Mouse (Mus musculus): Measurements from ENCODE around the gene Gm13283. TPM values are rescaled to one million over a fixed set of nuclear protein-coding genes. Genes with fewer than 3 reads are reported as not detected.
"Not testable (repeated sequence)": the region's sequence is repeated elsewhere in the genome, so short reads cannot be mapped to it uniquely, and the experiment has no call there.

Gm13283 gene
- polyA plus RNA-seq, 1 experiment from 2014 or later = 0.30 TPM

DNA sequence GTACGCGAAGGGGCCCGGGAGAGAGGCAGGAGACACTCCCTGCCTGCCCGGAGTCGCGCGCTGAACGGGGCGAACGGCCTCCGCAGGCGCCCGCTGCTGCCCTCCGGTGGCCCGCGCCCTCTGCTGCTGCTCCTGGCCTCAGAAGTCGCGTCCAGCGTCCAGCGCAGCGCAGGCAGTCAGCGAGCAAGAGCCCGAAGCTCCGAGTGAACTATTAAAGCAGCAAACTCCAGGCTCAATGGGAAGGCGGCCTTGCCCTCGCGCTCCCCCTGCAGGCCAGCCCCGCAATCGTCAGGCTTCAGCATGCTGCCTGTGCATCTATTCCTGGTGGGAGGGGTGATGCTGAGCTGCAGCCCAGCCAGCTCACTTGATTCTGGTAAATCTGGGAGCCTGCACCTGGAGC, 43.0 kb downstream of the Gm13283 start, which contains the start of gene Gm13287:
Gm13287 (plus strand) TSS at position 301 of the 400 bp plus-strand sequence.
- H3K9ac ChIP-seq (ENCODE audit: low read depth, low read length); H3K36me3 ChIP-seq (ENCODE audit: control insufficient read depth, insufficient read depth, low read length); H3K4me2 ChIP-seq (replicated peaks; ENCODE audit: low read depth, low read length); H3K4me3 ChIP-seq (ENCODE audit: low read length); H3K9me3 ChIP-seq (ENCODE audit: control insufficient read depth, low read length); H3K4me1 ChIP-seq (ENCODE audit: control insufficient read depth, insufficient read depth, low read length); H3K27me3 ChIP-seq (ENCODE audit: control insufficient read depth, insufficient read depth, low read length); ATAC-seq (ENCODE audit: low FRiP score, low TSS enrichment); H3K27ac ChIP-seq (ENCODE audit: low read depth, low read length): not testable (repeated sequence)
- WGBS = no CpG with 5 or more reads among the region's 29 CpGs

DNA sequence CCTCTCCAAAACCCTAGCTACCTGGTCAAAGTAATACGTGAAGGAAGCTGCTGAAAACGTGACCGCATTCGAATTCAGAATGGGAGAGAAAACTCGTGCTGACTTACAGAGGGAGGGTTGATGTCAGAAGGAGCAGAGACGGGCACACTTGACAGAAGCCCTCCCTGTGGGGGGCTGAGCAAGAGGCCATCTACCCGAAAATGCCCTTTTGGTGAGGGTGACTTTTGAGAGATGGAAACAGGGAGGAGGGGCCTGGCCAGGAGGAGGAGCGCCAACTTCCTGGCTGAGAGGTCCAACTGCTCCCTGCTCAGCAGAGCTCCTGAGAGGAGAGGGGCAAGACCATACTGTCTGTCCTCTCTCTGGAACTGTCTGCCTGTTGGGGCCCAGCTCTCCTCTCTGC, 45.3 kb downstream of the Gm13283 start, which contains the start of gene Gm13288:
Gm13288 (plus strand) TSS at position 301 of the 400 bp plus-strand sequence.
- not testable (repeated sequence) for H3K36me3 ChIP-seq (ENCODE audit: control insufficient read depth, insufficient read depth, low read length); H3K9ac ChIP-seq (ENCODE audit: low read depth, low read length); ATAC-seq (ENCODE audit: low FRiP score, low TSS enrichment); H3K9me3 ChIP-seq (ENCODE audit: control insufficient read depth, low read length); H3K27ac ChIP-seq (ENCODE audit: low read depth, low read length); H3K4me2 ChIP-seq (replicated peaks; ENCODE audit: low read depth, low read length); H3K27me3 ChIP-seq (ENCODE audit: control insufficient read depth, insufficient read depth, low read length); H3K4me1 ChIP-seq (ENCODE audit: control insufficient read depth, insufficient read depth, low read length); H3K4me3 ChIP-seq (ENCODE audit: low read length)
- no CpG with 5 or more reads among the region's 8 CpGs for WGBS

DNA sequence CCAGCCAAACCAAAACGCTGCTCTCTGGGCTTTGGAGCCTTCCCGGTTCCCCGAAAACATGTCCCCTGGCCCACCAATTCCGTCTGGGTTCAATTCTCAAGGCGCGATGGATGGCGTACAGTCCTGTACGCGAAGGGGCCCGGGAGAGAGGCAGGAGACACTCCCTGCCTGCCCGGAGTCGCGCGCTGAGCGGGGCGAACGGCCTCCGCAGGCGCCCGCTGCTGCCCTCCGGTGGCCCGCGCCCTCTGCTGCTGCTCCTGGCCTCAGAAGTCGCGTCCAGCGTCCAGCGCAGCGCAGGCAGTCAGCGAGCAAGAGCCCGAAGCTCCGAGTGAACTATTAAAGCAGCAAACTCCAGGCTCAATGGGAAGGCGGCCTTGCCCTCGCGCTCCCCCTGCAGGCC, 45.8 kb downstream of the Gm13283 start:
- H3K9ac ChIP-seq (ENCODE audit: low read depth, low read length); H3K4me3 ChIP-seq (ENCODE audit: low read length); H3K4me1 ChIP-seq (ENCODE audit: control insufficient read depth, insufficient read depth, low read length); H3K4me2 ChIP-seq (replicated peaks; ENCODE audit: low read depth, low read length); H3K9me3 ChIP-seq (ENCODE audit: control insufficient read depth, low read length); H3K27me3 ChIP-seq (ENCODE audit: control insufficient read depth, insufficient read depth, low read length); H3K27ac ChIP-seq (ENCODE audit: low read depth, low read length); H3K36me3 ChIP-seq (ENCODE audit: control insufficient read depth, insufficient read depth, low read length); ATAC-seq (ENCODE audit: low FRiP score, low TSS enrichment): not testable (repeated sequence)
- 0% methylated on average over 13 of the region's 34 CpGs for WGBS

Other genes starting within 250 kb of the Gm13283 start
- not detected in 2 replicates for gene Ifnb1, start 237.3 kb upstream of the Gm13283 start, polyA plus RNA-seq (2014; fragmentation: Nextera tagmentation; extraction: Ambion mirVana)
- gene Ifna15, start 201.9 kb upstream of the Gm13283 start, polyA plus RNA-seq (2014; fragmentation: Nextera tagmentation; extraction: Ambion mirVana) = not detected in 2 replicates
- not detected in 2 replicates for gene Ifna14, start 188.3 kb upstream of the Gm13283 start, polyA plus RNA-seq (2014; fragmentation: Nextera tagmentation; extraction: Ambion mirVana)
- not detected in 2 replicates for gene Ifna9, start 167.7 kb upstream of the Gm13283 start, polyA plus RNA-seq (2014; fragmentation: Nextera tagmentation; extraction: Ambion mirVana)
- not detected in 2 replicates for gene Ifna12, start 156.7 kb upstream of the Gm13283 start, polyA plus RNA-seq (2014; fragmentation: Nextera tagmentation; extraction: Ambion mirVana)
- not detected in 2 replicates for gene C87499, start 125.7 kb upstream of the Gm13283 start, polyA plus RNA-seq (2014; fragmentation: Nextera tagmentation; extraction: Ambion mirVana)
- not detected in 2 replicates for gene Ifna13, start 115.7 kb upstream of the Gm13283 start, polyA plus RNA-seq (2014; fragmentation: Nextera tagmentation; extraction: Ambion mirVana)
- not detected in 2 replicates for gene Ifna16, start 83.2 kb upstream of the Gm13283 start, polyA plus RNA-seq (2014; fragmentation: Nextera tagmentation; extraction: Ambion mirVana)
- not detected in 2 replicates for gene Ifna2, start 76.2 kb upstream of the Gm13283 start, polyA plus RNA-seq (2014; fragmentation: Nextera tagmentation; extraction: Ambion mirVana)
- gene Ifnab, start 68.8 kb upstream of the Gm13283 start, polyA plus RNA-seq (2014; fragmentation: Nextera tagmentation; extraction: Ambion mirVana) = not detected in 2 replicates
- 0.31 and 0.81 TPM in 2 replicates for gene Gm26566, start 38.3 kb upstream of the Gm13283 start, polyA plus RNA-seq (2014; fragmentation: Nextera tagmentation; extraction: Ambion mirVana)
- gene Klhl9, start 37.7 kb upstream of the Gm13283 start, polyA plus RNA-seq (2014; fragmentation: Nextera tagmentation; extraction: Ambion mirVana) = 86.2 and 120 TPM in 2 replicates
- not detected in 2 replicates for gene Gm13271, start 5.3 kb upstream of the Gm13283 start, polyA plus RNA-seq (2014; fragmentation: Nextera tagmentation; extraction: Ambion mirVana)
- gene Gm13290, start 13.7 kb downstream of the Gm13283 start, polyA plus RNA-seq (2014; fragmentation: Nextera tagmentation; extraction: Ambion mirVana) = 0.51 and 0.92 TPM in 2 replicates
- not detected in 2 replicates for gene Gm13289, start 16.8 kb downstream of the Gm13283 start, polyA plus RNA-seq (2014; fragmentation: Nextera tagmentation; extraction: Ambion mirVana)
- gene Gm13272, start 19.7 kb downstream of the Gm13283 start, polyA plus RNA-seq (2014; fragmentation: Nextera tagmentation; extraction: Ambion mirVana) = not detected in 2 replicates
- gene Ifnz, start 22.0 kb downstream of the Gm13283 start, polyA plus RNA-seq (2014; fragmentation: Nextera tagmentation; extraction: Ambion mirVana) = 0.19 TPM in 1 of 2 replicates, not detected in the other
- gene Gm13276, start 25.6 kb downstream of the Gm13283 start, polyA plus RNA-seq (2014; fragmentation: Nextera tagmentation; extraction: Ambion mirVana) = not detected in 2 replicates
- not detected in 2 replicates for gene Gm13277, start 28.5 kb downstream of the Gm13283 start, polyA plus RNA-seq (2014; fragmentation: Nextera tagmentation; extraction: Ambion mirVana)
- gene Gm13278, start 31.4 kb downstream of the Gm13283 start, polyA plus RNA-seq (2014; fragmentation: Nextera tagmentation; extraction: Ambion mirVana) = not detected in 2 replicates
- gene Gm13275, start 34.4 kb downstream of the Gm13283 start, polyA plus RNA-seq (2014; fragmentation: Nextera tagmentation; extraction: Ambion mirVana) = not detected in 2 replicates
- gene Gm13279, start 37.3 kb downstream of the Gm13283 start, polyA plus RNA-seq (2014; fragmentation: Nextera tagmentation; extraction: Ambion mirVana) = not detected in 2 replicates
- 0.19 and 0.69 TPM in 2 replicates for gene Gm13285, start 39.5 kb downstream of the Gm13283 start, polyA plus RNA-seq (2014; fragmentation: Nextera tagmentation; extraction: Ambion mirVana)
- not detected in 2 replicates for gene Gm13287, start 43.1 kb downstream of the Gm13283 start, polyA plus RNA-seq (2014; fragmentation: Nextera tagmentation; extraction: Ambion mirVana)
- gene Gm13288, start 45.4 kb downstream of the Gm13283 start, polyA plus RNA-seq (2014; fragmentation: Nextera tagmentation; extraction: Ambion mirVana) = not detected in 2 replicates
- gene Ifna7, start 56.1 kb downstream of the Gm13283 start, polyA plus RNA-seq (2014; fragmentation: Nextera tagmentation; extraction: Ambion mirVana) = not detected in 2 replicates
- not detected in 2 replicates for gene Ifna11, start 59.8 kb downstream of the Gm13283 start, polyA plus RNA-seq (2014; fragmentation: Nextera tagmentation; extraction: Ambion mirVana)
- not detected in 2 replicates for gene Ifna6, start 67.3 kb downstream of the Gm13283 start, polyA plus RNA-seq (2014; fragmentation: Nextera tagmentation; extraction: Ambion mirVana)
- gene Ifna5, start 75.4 kb downstream of the Gm13283 start, polyA plus RNA-seq (2014; fragmentation: Nextera tagmentation; extraction: Ambion mirVana) = not detected in 2 replicates
- gene Ifna4, start 81.7 kb downstream of the Gm13283 start, polyA plus RNA-seq (2014; fragmentation: Nextera tagmentation; extraction: Ambion mirVana) = not detected in 2 replicates
- not detected in 2 replicates for gene Ifna1, start 90.0 kb downstream of the Gm13283 start, polyA plus RNA-seq (2014; fragmentation: Nextera tagmentation; extraction: Ambion mirVana)
- not detected in 2 replicates for gene Ifne, start 120.1 kb downstream of the Gm13283 start, polyA plus RNA-seq (2014; fragmentation: Nextera tagmentation; extraction: Ambion mirVana)